Mouse (Mus musculus): ENCODE results near the gene Card11.

Gene Card11

GRCm38 (mm10) chr5:140992093-140993070 lies 8.0 kb downstream of the Card11 start:
- in situ Hi-C loops (cut with MboI; ENCODE audit: unreplicated experiment in 2 of 2): loop anchor here in 1 of 2 experiments (5.0 kb wide), 1 partner anchor 45 kb away; no protein-coding TSS in a partner anchor

DNA sequence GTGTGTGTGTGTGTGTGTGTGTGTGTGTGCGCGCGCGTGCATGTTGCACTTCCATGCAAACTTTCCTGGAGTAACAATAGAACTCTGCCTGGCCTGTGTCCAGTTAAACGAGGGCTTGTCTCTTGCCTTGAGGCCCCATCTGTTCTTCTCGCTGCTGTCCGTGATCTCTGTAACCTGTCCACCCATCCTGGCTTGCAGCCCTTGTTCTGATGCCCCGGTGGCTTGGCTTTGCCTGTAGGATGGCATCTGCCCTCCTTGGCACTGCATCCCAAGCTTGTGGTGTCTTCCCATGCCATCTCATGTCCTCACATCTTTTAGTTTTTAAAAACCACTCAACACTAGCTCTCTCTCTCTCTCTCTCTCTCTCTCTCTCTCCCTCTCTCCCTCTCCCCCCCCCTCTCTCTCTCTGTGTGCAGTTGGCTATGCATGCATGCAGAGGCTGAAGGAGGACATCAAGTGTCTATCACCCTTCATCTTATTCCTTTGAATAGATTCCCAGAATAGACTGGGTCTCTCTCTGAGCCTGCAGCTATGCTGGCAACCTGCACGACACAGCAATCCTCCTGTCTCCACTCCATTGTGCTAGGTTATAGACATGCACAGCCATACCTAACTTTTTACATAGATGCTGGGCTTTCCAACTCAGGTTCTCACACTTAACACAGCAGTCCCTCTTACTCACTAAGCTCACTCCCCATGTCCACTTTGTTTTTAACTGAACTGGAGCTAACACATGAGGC lies 14.9 kb downstream of the Card11 start:
- in situ Hi-C loops (cut with MboI; ENCODE audit: unreplicated experiment in 2 of 2): no loop called here

GRCm38 (mm10) chr5:140981370-140981805 lies 19.0 kb downstream of the Card11 start:
- in situ Hi-C loops (cut with MboI; ENCODE audit: unreplicated experiment in 2 of 2): no loop called here

GRCm38 (mm10) chr5:140980783-140981182 lies 19.6 kb downstream of the Card11 start:
- in situ Hi-C loops (cut with MboI; ENCODE audit: unreplicated experiment in 2 of 2): no loop called here

- in situ Hi-C loops (cut with MboI; ENCODE audit: unreplicated experiment in 2 of 2): no loop called here
Measured at GRCm38 (mm10) chr5:140980051-140980450, 20.3 kb downstream of the Card11 start.

DNA sequence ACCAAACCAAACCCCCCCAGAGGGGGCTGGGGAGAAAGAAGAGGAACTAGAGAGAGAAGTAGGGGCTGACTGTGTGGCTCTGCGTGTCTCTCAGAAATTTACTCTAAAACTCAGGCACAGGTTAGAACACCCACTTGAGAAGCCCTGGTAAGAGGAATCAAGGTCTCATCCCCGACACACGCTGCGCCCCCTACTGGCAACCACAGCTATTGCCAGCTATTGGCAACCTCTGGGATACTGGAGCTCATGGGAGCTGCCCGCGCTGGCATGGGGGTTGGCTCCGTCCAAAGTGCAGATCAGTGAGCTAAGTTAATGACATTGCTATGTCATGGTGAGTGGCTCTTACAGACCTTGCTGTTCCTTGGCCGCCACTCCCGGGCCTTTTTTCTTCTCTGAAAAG lies 37.4 kb downstream of the Card11 start:
- in situ Hi-C loops (cut with MboI; ENCODE audit: unreplicated experiment in 2 of 2): no loop called here

GRCm38 (mm10) chr5:140960732-140961131 lies 39.6 kb downstream of the Card11 start:
- in situ Hi-C loops (cut with MboI; ENCODE audit: unreplicated experiment in 2 of 2): no loop called here

DNA sequence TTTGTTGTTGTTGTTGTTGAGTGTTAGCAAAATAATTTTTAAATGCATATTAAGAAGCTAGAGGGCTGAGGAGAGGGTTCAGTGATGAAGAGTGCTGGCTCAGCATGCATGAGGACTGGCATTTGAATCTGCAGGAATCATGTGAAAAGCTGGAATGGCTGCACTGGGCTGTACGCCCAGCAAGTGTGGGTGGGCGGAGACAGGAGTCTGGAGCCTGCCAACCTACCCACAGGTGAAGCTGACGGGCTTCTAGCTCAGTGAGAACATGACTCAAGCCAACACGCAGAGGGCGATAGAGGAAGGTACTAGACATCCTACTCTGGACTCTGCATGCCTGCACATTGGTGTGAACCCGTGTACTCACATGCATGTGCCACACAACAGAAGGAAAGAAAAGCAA lies 41.2 kb downstream of the Card11 start:
- in situ Hi-C loops (cut with MboI; ENCODE audit: unreplicated experiment in 2 of 2): no loop called here

DNA sequence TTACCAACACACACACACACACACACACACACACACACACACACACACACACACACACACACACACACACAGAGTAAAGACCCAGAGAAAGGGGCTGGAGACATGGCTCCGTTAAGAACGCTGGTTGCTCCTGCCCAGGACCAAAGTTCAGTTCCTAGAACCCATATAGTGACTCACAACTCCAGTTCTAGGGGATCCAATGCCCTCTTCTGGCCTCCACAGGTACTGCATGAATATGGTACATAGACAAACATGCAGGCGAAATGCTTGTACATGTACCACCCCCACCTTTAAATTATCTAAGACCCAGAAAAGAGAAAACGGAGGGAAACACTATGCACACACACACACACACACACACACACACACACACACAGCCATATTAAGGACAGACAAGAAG lies 43.3 kb downstream of the Card11 start:
- in situ Hi-C loops (cut with MboI; ENCODE audit: unreplicated experiment in 2 of 2): no loop called here

DNA sequence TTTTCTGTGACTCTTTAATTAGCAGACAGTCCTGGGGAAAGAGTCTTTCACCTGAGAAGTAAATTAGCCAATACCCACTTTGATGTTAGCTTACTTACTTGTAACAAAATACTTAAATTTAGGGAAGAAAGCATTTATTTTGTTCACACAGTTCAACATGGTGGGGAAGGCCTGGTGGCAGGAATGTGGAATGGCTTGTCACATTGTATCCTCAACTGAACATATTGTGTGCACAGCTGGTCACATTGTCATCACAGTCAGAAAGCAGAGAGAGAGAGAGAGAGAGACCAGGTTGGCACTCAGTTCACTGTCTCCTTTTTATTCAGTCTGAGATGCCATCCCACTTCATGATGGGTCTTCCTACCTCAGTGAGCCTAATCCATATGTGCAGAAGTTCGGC lies 44.7 kb downstream of the Card11 start:
- in situ Hi-C loops (cut with MboI; ENCODE audit: unreplicated experiment in 2 of 2): no loop called here

GRCm38 (mm10) chr5:140951801-140952200 lies 48.6 kb downstream of the Card11 start:
- in situ Hi-C loops (cut with MboI; ENCODE audit: unreplicated experiment in 2 of 2): no loop called here

DNA sequence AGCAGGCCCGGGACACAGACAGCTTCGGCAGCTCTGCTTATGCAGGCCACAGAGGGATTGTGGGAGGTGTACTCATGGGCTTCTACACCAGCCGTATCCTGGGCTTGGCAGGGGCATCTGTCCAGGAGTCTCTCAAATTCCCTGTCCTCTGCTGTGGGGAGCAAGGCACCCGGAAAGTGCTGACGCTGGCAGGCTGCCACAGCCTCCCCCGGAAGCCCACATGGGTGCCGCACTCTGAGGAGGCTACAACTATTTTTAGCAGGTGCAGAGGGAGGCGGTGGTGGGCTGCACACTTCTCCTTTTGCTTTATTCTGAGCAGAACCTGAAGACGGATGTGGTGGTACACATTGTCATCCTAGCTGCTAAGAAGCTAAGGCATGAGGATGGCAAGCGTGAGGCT lies 52.4 kb downstream of the Card11 start:
- in situ Hi-C loops (cut with MboI; ENCODE audit: unreplicated experiment in 2 of 2): loop anchor here (5.0 to 10.0 kb wide), 3 partner anchors 44 to 247 kb away; no protein-coding TSS in a partner anchor

- in situ Hi-C loops (cut with MboI; ENCODE audit: unreplicated experiment in 2 of 2): loop anchor here (5.0 to 10.0 kb wide), 3 partner anchors 46 to 249 kb away; no protein-coding TSS in a partner anchor
Measured at GRCm38 (mm10) chr5:140946034-140946433, 54.3 kb downstream of the Card11 start.

DNA sequence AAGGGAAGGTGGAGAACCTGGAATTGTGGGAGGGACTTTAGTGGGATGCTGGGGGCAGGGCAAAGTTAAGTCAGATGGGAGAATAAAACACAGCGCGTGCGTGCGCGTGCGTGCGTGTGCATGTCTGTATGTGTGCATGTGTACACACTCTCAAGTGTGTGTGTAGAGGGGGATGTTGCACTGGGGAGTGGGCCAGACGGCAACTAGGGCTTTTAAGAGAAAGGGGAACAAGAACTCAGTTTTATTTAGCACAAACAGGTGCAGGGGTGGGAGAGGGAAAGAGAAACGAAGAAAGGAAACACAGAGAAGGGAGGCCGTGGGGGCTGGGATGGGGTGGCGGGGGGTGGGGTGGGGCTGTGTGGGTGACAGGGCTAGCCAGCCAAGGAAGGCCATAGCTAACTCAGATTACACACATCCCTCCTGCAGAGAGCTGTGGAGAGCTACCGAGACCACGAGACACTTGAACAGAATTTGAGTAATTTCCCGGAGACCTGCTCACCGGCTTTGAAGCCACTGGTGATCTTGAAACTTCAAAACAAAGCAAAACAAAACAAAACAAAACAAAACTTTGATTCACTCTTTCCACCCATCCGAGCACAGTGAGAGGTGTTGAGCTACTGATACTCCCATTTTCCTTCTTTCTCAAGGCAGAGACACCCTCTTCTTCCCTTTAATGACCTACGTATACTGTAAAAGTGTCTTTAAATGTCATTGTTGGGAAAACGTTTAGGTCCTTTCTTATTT lies 55.8 kb downstream of the Card11 start:
- in situ Hi-C loops (cut with MboI; ENCODE audit: unreplicated experiment in 2 of 2): loop anchor here (5.0 to 10.0 kb wide), 3 partner anchors 48 to 250 kb away; no protein-coding TSS in a partner anchor

GRCm38 (mm10) chr5:140940923-140941491 lies 59.4 kb downstream of the Card11 start:
- in situ Hi-C loops (cut with MboI; ENCODE audit: unreplicated experiment in 2 of 2): loop anchor here (5.0 to 10.0 kb wide), 2 partner anchors 64 to 254 kb away; no protein-coding TSS in a partner anchor

GRCm38 (mm10) chr5:140940257-140940922 lies 60.0 kb downstream of the Card11 start:
- in situ Hi-C loops (cut with MboI; ENCODE audit: unreplicated experiment in 2 of 2): loop anchor here (5.0 to 10.0 kb wide), 2 partner anchors 63 to 254 kb away; no protein-coding TSS in a partner anchor

DNA sequence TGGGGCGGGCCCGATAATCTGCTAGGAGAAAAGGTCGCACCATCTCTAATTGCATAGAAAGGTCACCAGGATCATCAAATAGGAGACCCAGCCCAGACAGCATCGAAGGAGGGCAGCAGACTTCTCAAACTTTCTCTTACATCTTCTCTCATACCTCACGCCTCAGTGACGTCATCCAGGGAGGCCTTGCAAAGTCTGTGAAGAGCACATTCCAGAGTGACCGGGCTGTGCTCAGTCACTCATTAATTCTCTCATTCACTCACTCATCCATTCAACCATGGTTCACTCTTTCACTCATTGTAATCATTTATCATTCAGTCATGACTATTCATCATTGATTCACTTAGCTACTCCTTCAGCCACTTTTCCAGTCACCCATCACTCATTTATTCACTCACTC lies 63.6 kb downstream of the Card11 start:
- in situ Hi-C loops (cut with MboI; ENCODE audit: unreplicated experiment in 2 of 2): no loop called here

DNA sequence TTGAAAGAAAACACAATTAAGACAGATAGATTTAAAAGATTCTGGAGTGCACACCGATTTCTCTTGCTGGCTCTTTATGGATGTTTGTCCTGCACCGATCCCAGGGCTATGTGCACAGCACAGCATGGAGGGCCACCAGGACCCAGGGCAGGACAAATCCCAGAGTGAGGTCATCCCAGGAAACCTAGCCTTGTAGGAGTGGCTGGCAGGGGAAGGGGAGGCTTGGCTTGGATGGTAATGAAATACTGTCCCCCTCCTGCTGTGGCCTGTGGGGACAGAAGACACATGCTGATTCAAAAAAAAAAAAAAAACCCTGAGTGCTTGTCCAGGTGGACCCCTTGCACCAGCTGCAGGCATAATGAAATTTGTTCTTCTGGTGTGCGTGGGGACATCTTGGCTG lies 64.5 kb downstream of the Card11 start:
- in situ Hi-C loops (cut with MboI; ENCODE audit: unreplicated experiment in 2 of 2): no loop called here

DNA sequence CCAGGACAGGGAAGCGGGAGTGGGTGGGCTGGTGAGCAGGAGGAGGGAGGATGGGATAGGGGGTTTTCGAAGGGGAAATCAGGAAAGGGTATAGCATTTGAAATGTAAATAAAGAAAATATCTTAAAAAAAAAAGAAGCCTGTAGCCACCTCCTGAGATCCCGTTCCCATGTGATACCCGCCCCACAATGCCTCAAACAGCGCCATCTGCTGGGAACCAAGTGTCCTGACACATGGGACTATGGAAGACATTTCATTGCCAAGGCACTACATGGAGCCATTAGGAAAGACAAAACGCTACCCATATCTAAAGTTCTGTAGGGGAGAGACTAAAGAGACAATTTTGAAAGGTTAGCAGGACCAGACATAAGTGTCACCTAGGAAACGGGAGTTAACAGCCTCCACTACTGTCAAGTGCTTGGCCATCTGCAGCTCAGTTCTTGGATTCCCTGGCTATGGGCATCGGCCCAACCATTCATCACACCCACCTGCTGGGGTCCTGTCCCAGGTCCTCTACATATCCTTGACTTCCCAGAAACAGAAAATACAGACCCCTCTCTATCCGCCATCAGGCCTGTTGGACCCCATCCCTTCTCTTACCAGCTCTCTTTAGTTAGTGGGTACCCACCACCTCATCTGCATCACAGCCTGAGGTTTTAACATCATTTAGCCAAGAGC lies 65.6 kb downstream of the Card11 start:
- in situ Hi-C loops (cut with MboI; ENCODE audit: unreplicated experiment in 2 of 2): no loop called here
